Mouse (Mus musculus) erythroblast, embryonic 14.5 days (primary cell): ENCODE results near the gene Pla2g2f.

Experiments
- GATA1 ChIP-seq: IDR thresholded peaks from 2 replicates; pipeline ENCODE4 v1.6.1; 2012; ENCODE audit warnings: low read length, inconsistent platforms, mixed read lengths
- TAL1 ChIP-seq: IDR thresholded peaks from 3 replicates; pipeline ENCODE4 v1.6.1; 2012; ENCODE audit warnings: low read length, inconsistent platforms, mixed read lengths

GRCm38 (mm10) chr4:138755439-138755838 is 2.0 kb downstream of the Pla2g2f start:
- TF ChIP-seq TAL1 (no peak), GATA1 (no peak)
